Mouse (Mus musculus): ENCODE data around the gene H13. TPM values are rescaled to one million over a fixed set of nuclear protein-coding genes. Genes with fewer than 3 reads are reported as not detected.
"Not testable (repeated sequence)": the region's sequence is repeated elsewhere in the genome, so short reads cannot be mapped to it uniquely, and the experiment has no call there.

The H13 gene
- polyA plus RNA-seq, 1 experiment from 2014 or later = 173 TPM

DNA sequence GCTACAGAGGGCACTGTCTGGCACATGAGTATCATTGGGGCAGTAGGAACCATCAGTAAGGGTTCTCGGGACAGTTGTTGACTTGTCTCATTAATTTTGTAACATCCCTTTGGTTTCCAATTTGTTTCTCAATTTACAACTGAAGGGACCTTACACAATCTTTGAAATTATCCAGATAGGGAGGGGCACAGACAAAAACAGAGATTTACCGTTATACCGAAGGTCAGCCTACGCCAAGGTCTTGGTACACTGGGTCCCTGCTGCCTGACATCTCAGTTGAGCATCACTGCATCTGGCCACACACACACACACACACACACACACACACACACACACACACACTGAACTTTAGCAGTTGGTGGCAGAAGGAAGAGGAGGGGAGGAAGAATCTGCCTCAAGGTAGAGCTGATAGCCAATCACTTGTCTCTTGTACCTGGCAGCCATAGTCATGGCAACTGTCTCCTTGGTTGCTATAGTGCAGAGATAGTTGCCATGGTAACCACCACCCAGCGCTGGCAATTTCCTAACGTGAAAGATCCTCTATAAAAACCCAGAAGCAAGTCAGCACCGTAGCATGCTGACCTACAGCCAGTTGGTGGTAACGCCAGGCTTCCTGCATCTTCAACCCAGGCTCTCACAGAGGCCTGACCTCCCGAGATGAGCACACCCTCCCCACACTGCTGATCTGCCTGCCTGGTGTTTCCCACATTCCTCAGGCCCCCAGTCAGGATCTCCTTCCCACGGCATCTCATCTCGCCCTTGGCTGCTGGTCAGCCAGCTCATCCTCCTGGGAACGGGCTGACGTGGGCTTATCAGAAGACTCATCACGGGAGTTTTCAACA lies 15.2 kb upstream of the H13 start:
- peak; percentile 95 for ATAC-seq
- Histone ChIP-seq H3K4me3 (replicated peaks; ENCODE audit: low read length) (no peak overlapping the region), H3K9ac (replicated peaks; ENCODE audit: low read depth, low read length) (no peak overlapping the region; the same call in 1 of the 2 replicates), H3K9me3 (ENCODE audit: control insufficient read depth, low read length) (no peaks in the 10 kb centered on the region), H3K36me3 (ENCODE audit: control insufficient read depth, insufficient read depth) (no peaks in the 10 kb centered on the region), H3K4me2 (ENCODE audit: low read length) (peak overlapping the region; percentile 46), H3K27me3 (replicated peaks; ENCODE audit: control insufficient read depth, insufficient read depth, low read length) (no peaks in the 10 kb centered on the region), H3K27ac (ENCODE audit: low read length) (peak overlapping the region; percentile 88), H3K4me1 (replicated peaks; ENCODE audit: control insufficient read depth, insufficient read depth, low read length) (peaks cover 15% of the 10 kb centered on the region)
- WGBS = 47% methylated on average over 14 of the region's 14 CpGs

DNA sequence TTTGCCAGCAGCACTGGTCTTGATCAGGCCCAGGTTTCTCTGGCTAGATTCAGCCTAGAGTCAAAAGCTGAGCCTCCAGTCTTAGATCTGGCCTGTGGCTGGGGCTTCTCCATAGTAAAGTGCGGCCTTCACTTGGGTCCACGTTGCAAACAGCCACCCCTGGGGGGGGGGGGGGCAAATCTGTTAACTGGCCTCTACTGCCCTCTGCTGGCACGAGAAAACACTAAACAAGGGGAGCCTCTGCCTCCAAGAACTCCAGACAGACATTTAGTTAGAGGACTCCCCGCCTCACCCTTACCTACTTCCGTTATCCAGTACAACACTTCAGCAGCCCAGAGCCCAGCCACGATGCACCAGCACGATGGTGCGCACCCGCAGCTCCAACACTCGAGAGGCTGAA lies 11.9 kb upstream of the H13 start:
- Histone ChIP-seq H3K4me1 (replicated peaks; ENCODE audit: control insufficient read depth, insufficient read depth, low read length) (peaks cover 15% of the 10 kb centered on the region), H3K9ac (replicated peaks; ENCODE audit: low read depth, low read length) (no peak overlapping the region), H3K9me3 (ENCODE audit: control insufficient read depth, low read length) (no peaks in the 10 kb centered on the region), H3K4me3 (replicated peaks; ENCODE audit: low read length) (no peak overlapping the region), H3K4me2 (ENCODE audit: low read length) (no peak overlapping the region), H3K36me3 (ENCODE audit: control insufficient read depth, insufficient read depth) (no peaks in the 10 kb centered on the region), H3K27me3 (replicated peaks; ENCODE audit: control insufficient read depth, insufficient read depth, low read length) (no peaks in the 10 kb centered on the region), H3K27ac (ENCODE audit: low read length) (no peak overlapping the region)
- ATAC-seq = no peak
- WGBS = 59% methylated on average over 10 of the region's 10 CpGs

DNA sequence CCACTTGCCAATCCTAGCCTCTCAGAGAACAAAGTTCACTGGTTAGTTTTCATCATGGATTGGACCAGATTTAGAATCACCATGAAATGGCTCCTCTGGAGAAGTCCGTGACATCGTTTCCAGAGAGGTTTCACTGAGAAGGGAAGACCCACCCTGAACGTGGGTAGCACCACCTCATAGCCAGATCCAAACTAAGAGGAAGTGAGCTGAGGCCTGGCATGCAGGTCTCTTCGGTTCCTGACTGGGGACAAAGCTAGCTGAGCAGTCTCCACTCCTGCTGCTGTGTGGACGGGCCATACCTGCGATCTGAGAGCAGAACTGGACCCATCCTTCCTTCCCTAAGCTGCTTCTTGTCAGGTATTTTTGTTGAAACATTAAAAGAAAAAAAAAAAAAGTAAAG lies 8.1 kb upstream of the H13 start:
- ATAC-seq = no peak
- H3K9ac ChIP-seq (replicated peaks; ENCODE audit: low read depth, low read length) = no peak overlapping the region
- no peak overlapping the region for H3K4me2 ChIP-seq (ENCODE audit: low read length)
- H3K27me3 ChIP-seq (replicated peaks; ENCODE audit: control insufficient read depth, insufficient read depth, low read length) = no peaks in the 10 kb centered on the region
- no peaks in the 10 kb centered on the region for H3K9me3 ChIP-seq (ENCODE audit: control insufficient read depth, low read length)
- H3K4me3 ChIP-seq (replicated peaks; ENCODE audit: low read length) = no peak overlapping the region
- WGBS = 86% methylated on average over 6 of the region's 6 CpGs
- no peak overlapping the region for H3K27ac ChIP-seq (ENCODE audit: low read length)
- H3K4me1 ChIP-seq (replicated peaks; ENCODE audit: control insufficient read depth, insufficient read depth, low read length) = no peaks in the 10 kb centered on the region
- H3K36me3 ChIP-seq (ENCODE audit: control insufficient read depth, insufficient read depth) = no peaks in the 10 kb centered on the region

DNA sequence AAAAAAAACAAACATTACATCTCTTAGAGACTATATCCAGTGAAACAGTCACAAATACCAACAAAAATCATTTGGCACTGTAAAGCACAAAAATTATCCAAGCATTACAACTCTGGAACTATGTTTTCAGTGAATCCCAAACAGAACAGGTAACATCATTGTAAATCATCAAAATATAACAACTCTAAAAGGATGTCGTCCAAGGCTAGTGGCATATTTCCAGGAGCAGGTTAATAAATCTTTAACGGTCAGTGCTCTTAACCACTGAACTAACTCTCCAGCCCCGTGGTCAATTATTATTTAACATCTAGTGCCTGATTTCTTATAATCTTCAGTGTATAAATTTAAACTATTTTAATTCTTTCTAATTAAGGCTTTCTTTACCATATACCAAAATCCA lies 3.1 kb upstream of the H13 start:
- H3K4me3 ChIP-seq (replicated peaks; ENCODE audit: low read length); H3K4me1 ChIP-seq (replicated peaks; ENCODE audit: control insufficient read depth, insufficient read depth, low read length); H3K36me3 ChIP-seq (ENCODE audit: control insufficient read depth, insufficient read depth); H3K27me3 ChIP-seq (replicated peaks; ENCODE audit: control insufficient read depth, insufficient read depth, low read length); H3K27ac ChIP-seq (ENCODE audit: low read length); H3K9ac ChIP-seq (replicated peaks; ENCODE audit: low read depth, low read length); ATAC-seq; H3K9me3 ChIP-seq (ENCODE audit: control insufficient read depth, low read length); H3K4me2 ChIP-seq (ENCODE audit: low read length): not testable (repeated sequence)
- WGBS = 73% methylated on average over 3 of the region's 3 CpGs

DNA sequence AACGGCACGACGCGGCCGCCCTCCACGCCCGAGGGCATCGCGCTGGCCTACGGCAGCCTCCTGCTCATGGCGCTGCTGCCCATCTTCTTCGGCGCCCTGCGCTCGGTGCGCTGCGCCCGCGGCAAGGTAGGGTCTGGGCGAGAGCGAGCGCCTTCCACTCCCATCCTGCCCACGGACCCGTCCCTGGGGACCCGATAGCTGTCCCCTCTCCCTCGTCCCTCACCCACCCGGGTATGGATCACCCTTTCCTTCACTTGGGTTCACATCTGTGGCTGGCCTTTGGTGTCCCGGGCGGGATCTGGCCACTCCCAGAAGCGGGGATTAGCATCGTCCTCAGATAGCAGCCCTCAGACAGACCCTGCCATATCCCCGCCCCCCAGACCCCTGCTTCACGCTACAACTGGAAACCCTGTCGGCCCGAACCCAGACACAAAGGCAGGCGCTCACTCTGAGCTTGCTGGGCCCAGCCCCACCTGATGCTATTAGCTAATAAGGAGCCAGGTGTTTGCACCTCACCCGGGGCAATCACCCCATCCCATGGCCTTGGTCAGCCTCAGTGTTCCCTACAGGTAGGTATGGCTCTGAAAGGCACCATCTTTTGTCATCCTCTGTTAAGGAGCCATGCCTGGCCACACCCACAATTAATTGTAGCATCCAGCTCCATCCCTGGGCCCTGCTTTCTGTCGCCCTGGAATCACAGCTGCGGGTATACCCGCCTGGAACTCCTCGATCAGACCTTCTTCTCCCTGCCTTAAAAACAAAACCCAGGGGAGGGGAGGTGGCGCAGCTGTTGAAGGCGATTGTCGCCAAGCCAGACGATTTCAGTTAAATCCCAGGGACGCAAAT lies 601 bp downstream of the H13 start:
- Histone ChIP-seq H3K9me3 (ENCODE audit: control insufficient read depth, low read length) (no peaks in the 10 kb centered on the region), H3K36me3 (ENCODE audit: control insufficient read depth, insufficient read depth) (peaks cover 5% of the 10 kb centered on the region), H3K9ac (replicated peaks; ENCODE audit: low read depth, low read length) (peak overlapping the region; percentile 97), H3K4me1 (replicated peaks; ENCODE audit: control insufficient read depth, insufficient read depth, low read length) (peaks cover 38% of the 10 kb centered on the region), H3K27me3 (replicated peaks; ENCODE audit: control insufficient read depth, insufficient read depth, low read length) (no peaks in the 10 kb centered on the region), H3K4me2 (ENCODE audit: low read length) (peak overlapping the region; percentile 94), H3K4me3 (replicated peaks; ENCODE audit: low read length) (peak overlapping the region; percentile 99), H3K27ac (ENCODE audit: low read length) (peak overlapping the region; percentile 82)
- under 1% methylated on average over 46 of the region's 46 CpGs for WGBS
- peak; percentile 71 for ATAC-seq

DNA sequence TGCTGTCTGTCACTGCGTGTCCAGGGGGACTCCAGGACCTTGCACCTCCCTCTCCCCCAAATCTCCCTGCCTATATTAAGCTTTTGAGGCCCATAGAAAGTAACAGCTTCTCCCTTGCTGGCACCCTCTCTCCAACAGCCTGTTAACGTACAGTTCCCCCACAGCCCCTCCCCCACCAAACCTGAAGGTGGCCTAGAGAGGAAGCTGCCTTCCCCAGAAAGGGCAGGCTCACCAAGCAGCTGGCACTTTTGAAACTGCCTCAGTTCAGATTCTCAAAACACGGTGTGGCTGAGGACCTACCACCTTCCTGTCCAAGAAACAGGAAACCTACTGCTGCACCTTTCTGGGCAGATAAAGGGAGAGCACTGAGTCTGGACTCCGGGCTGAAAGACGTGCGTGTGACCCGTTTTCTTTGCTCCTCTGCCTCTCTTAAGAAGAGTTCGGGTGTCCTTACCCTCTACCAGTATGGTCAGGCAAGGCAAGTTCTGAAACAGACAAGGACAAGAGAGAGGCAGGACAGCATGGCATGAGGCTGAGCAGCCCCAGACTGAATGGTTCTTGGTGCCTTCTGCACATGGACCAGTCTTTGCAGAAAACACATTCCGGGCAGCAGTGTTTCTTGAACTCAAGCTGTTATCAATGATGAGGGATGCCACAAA lies 1.9 kb downstream of the H13 start:
- 57% methylated on average over 9 of the region's 9 CpGs for WGBS

DNA sequence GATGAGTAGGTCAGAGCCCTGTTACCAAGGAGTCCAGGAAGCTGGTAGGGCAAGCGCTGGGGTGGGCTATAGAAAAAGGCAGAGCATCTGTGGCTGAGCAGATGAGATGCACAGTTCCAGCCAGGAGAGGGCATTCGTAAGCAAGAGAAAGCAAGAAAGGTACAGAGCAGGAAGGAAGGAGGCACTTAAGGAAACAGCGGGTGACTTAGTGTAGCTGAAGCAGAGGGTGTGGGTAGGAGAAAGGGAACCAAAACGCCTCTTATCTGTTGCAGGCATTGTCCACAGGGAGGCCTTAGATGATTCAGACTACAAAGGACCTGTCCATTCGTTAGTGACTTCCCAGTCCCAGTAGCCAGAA lies 2.4 kb downstream of the H13 start:
- Histone ChIP-seq H3K4me2 (ENCODE audit: low read length) (peak overlapping the region; percentile 94), H3K9ac (replicated peaks; ENCODE audit: low read depth, low read length) (peak overlapping the region; percentile 97), H3K9me3 (ENCODE audit: control insufficient read depth, low read length) (no peaks in the 10 kb centered on the region), H3K27me3 (replicated peaks; ENCODE audit: control insufficient read depth, insufficient read depth, low read length) (no peaks in the 10 kb centered on the region), H3K4me1 (replicated peaks; ENCODE audit: control insufficient read depth, insufficient read depth, low read length) (peaks cover 43% of the 10 kb centered on the region), H3K4me3 (replicated peaks; ENCODE audit: low read length) (peak overlapping the region; percentile 99), H3K36me3 (ENCODE audit: control insufficient read depth, insufficient read depth) (peaks cover 14% of the 10 kb centered on the region), H3K27ac (ENCODE audit: low read length) (0 out of 2 replicates have a peak overlapping the region, but pooled peaks have one; percentile 82)
- 27% methylated on average over 5 of the region's 5 CpGs for WGBS
- no peak for ATAC-seq

More for the DNA sequence above, 1.9 kb downstream of the H13 start:
- ATAC-seq = no peak
- Histone ChIP-seq H3K9me3 (ENCODE audit: control insufficient read depth, low read length) (no peaks in the 10 kb centered on the region), H3K4me1 (replicated peaks; ENCODE audit: control insufficient read depth, insufficient read depth, low read length) (peaks cover 43% of the 10 kb centered on the region), H3K27me3 (replicated peaks; ENCODE audit: control insufficient read depth, insufficient read depth, low read length) (no peaks in the 10 kb centered on the region), H3K27ac (ENCODE audit: low read length) (peak overlapping the region; percentile 82), H3K4me2 (ENCODE audit: low read length) (peak overlapping the region; percentile 94), H3K9ac (replicated peaks; ENCODE audit: low read depth, low read length) (peak overlapping the region; percentile 97), H3K36me3 (ENCODE audit: control insufficient read depth, insufficient read depth) (peaks cover 14% of the 10 kb centered on the region), H3K4me3 (replicated peaks; ENCODE audit: low read length) (peak overlapping the region; percentile 99)

DNA sequence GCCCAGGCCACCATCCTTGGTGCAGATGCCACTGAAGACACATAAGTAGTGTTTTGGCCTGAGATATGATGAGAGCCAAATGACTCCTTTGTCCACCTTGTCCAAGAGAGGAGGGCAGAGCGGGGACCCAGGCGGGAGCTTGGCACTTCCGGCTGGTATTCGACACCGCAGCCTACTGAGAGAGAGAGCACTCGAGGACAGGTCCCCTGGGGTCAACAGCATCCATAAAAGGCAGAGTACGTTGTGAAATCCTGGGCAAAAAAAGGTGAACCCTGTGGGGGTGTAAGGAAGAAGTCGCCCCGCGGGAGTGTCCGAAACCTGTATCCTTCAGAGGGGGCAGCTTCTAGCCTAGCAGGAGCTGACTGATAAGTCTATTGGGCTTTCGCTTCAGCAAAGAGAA lies 2.9 kb downstream of the H13 start:
- Histone ChIP-seq H3K4me1 (replicated peaks; ENCODE audit: control insufficient read depth, insufficient read depth, low read length) (peaks cover 43% of the 10 kb centered on the region), H3K9me3 (ENCODE audit: control insufficient read depth, low read length) (no peaks in the 10 kb centered on the region), H3K36me3 (ENCODE audit: control insufficient read depth, insufficient read depth) (peaks cover 14% of the 10 kb centered on the region), H3K27me3 (replicated peaks; ENCODE audit: control insufficient read depth, insufficient read depth, low read length) (no peaks in the 10 kb centered on the region), H3K9ac (replicated peaks; ENCODE audit: low read depth, low read length) (peak overlapping the region; percentile 37), H3K27ac (ENCODE audit: low read length) (no peak overlapping the region), H3K4me2 (ENCODE audit: low read length) (peak overlapping the region; percentile 94), H3K4me3 (replicated peaks; ENCODE audit: low read length) (peak overlapping the region; percentile 99)
- WGBS = 87% methylated on average over 12 of the region's 12 CpGs
- ATAC-seq = no peak

DNA sequence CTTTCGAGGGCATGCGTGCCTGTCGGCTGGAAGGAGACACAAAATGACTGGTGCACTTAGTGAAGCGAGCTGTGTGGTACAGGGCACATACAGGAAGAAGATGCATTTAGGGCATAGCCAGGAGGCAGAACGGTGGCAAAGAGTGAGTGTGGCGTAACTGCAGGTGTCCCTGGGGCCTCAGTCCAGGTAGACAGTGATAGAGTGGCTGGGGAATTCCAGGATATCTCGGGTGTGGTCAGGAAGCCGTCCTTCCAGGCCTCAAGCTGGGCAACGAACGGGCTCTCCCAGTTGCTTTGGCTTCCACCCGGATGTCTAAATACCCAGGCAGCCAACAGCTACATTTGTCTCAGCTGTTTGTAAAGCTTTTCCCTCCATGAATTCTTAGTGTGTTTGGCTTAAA lies 4.9 kb downstream of the H13 start:
- ATAC-seq = no peak
- Histone ChIP-seq H3K4me3 (replicated peaks; ENCODE audit: low read length) (no peak overlapping the region), H3K4me2 (ENCODE audit: low read length) (no peak overlapping the region), H3K27ac (ENCODE audit: low read length) (no peak overlapping the region), H3K27me3 (replicated peaks; ENCODE audit: control insufficient read depth, insufficient read depth, low read length) (no peaks in the 10 kb centered on the region), H3K4me1 (replicated peaks; ENCODE audit: control insufficient read depth, insufficient read depth, low read length) (peaks cover 47% of the 10 kb centered on the region), H3K36me3 (ENCODE audit: control insufficient read depth, insufficient read depth) (peaks cover 21% of the 10 kb centered on the region), H3K9ac (replicated peaks; ENCODE audit: low read depth, low read length) (no peak overlapping the region), H3K9me3 (ENCODE audit: control insufficient read depth, low read length) (no peaks in the 10 kb centered on the region)
- 79% methylated on average over 11 of the region's 11 CpGs for WGBS

Measured in forebrain, embryonic 16.5 days (tissue).